Mouse (Mus musculus): ENCODE measurements at regions not wholly inside any gene's neighbourhood (a gene's known extent, or its start where the extent isn't known, plus 50 kb on each side); places are given as distances from the start of the nearest gene placed in this dataset.

DNA sequence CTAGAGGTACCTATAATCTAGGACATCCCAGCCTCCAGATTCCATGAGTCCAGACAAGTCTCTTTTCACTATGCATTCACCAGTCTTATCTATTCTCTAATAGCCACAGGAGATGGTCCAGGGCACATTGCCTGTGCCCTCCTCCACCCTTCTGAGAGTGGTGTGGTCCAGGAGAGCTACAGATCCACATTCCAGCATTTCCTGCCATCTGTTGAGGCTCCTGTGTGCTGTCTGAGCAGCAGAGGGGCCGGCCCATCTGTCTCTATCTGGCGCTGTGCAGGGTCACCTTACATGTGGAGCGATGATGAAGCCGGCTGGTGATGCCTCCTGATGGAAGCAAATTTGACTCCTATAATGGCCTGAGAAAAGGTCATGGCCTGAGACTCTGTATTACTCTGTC is 263.9 kb upstream of the Rpl38 start:
- Histone ChIP-seq H3K9me3 (replicated peaks) (no peaks in the 10 kb centered on the region), H3K4me1 (peaks cover 15% of the 10 kb centered on the region), H3K4me3 (no peak overlapping the region), H3K27ac (no peak overlapping the region), H3K9ac (no peak overlapping the region), H3K4me2 (no peak overlapping the region), H3K36me3 (ENCODE audit: poor library complexity, severe bottlenecking) (no peaks in the 10 kb centered on the region), H3K27me3 (no peaks in the 10 kb centered on the region)
- 71% methylated on average over 4 of the region's 4 CpGs for WGBS
- ATAC-seq: no peak

DNA sequence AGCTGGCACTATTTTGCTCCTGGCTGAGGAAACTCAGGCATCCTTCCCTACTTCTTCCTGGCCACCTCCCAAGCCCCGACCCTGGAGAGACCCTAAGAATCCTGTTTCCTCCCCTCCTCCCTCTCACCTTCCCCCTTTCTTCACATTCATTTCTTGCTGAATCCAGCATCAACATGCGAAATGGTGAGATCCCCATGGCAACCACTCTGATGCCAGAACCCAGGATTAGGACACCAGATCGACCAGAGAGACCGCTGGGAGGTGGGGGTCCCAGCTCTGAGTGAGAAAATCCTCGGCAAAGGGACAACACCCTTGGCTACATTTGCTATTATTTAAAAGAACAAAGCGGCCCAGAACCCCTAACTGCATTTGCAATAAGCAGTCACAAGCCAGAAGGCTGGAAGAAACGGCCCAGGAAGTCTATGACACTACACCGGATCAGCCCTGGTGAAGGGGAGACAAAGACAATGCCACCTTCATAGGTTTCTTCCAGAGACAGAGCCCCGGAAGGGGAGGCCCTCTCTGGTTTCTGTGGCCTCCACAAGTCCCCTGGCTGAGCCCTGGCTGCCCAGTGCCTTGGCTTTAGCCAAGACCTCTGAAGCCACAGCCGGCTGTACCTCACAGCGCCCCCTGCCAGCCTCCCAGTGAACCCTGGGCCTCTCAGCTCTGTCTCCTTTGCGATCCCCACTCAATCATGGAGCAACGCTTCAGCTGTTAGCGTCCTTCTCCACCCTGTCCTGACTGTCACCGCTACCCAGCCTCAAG is 265.6 kb upstream of the Rpl38 start:
- Histone ChIP-seq H3K36me3 (ENCODE audit: poor library complexity, severe bottlenecking) (no peaks in the 10 kb centered on the region), H3K4me2 (0 out of 2 replicates have a peak overlapping the region, but pooled peaks have one; percentile 2), H3K4me3 (no peak overlapping the region), H3K27me3 (no peaks in the 10 kb centered on the region), H3K9ac (no peak overlapping the region), H3K27ac (peak overlapping the region; percentile 52), H3K4me1 (peaks cover 15% of the 10 kb centered on the region), H3K9me3 (replicated peaks) (no peaks in the 10 kb centered on the region)
- 17% methylated on average over 15 of the region's 15 CpGs for WGBS
- peak; percentile 66 for ATAC-seq

DNA sequence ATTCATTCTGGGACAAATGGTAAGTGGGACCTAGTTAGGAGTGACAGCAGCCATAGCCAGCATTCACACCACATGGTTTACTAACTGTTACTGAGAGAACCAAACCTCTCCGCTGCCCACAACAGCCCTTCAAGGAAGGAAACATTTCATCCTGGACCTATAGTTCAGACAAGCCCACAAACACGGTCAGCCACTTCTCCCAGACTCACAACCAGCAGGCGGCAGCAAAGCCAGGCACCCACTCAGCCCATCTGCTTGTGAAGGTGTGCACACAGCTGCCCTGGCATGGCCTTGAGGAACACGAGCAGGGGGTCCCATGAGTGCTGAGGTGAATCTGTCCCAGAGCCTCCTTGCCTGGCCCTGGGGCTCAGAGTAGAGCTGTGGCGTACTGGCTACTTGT is 267.6 kb upstream of the Rpl38 start:
- Histone ChIP-seq H3K4me2 (no peak overlapping the region), H3K27me3 (no peaks in the 10 kb centered on the region), H3K9me3 (replicated peaks) (no peaks in the 10 kb centered on the region), H3K4me3 (no peak overlapping the region), H3K36me3 (ENCODE audit: poor library complexity, severe bottlenecking) (no peaks in the 10 kb centered on the region), H3K4me1 (peaks cover 15% of the 10 kb centered on the region), H3K9ac (no peak overlapping the region), H3K27ac (no peak overlapping the region)
- ATAC-seq: no peak
- 73% methylated on average over 5 of the region's 5 CpGs for WGBS

DNA sequence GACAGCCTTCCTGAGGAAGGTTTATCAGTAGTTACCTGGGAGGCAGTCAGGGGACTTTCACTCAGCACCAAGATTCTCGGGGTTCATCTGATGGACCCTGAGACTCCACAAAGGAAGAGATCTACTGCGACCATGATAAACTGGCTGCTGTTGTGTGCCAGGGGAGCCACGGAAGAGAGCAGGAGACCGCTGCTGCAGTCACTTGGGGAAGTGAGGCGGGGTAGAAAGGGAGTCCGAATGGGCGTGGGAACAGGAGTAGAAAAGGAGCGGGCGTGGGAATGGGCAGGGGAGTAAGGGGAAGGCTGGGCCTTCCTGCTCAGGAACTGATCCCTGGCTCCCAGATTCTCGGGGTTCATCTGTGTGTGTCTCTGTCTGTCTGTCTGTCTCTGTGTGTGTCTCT is 276.2 kb upstream of the Rpl38 start:
- WGBS: 79% methylated on average over 10 of the region's 10 CpGs
- Histone ChIP-seq H3K27me3 (no peaks in the 10 kb centered on the region), H3K4me1 (no peaks in the 10 kb centered on the region), H3K9me3 (replicated peaks) (no peaks in the 10 kb centered on the region), H3K4me2 (no peak overlapping the region), H3K36me3 (ENCODE audit: poor library complexity, severe bottlenecking) (no peaks in the 10 kb centered on the region), H3K4me3 (no peak overlapping the region), H3K9ac (no peak overlapping the region), H3K27ac (no peak overlapping the region)
- ATAC-seq: no peak

DNA sequence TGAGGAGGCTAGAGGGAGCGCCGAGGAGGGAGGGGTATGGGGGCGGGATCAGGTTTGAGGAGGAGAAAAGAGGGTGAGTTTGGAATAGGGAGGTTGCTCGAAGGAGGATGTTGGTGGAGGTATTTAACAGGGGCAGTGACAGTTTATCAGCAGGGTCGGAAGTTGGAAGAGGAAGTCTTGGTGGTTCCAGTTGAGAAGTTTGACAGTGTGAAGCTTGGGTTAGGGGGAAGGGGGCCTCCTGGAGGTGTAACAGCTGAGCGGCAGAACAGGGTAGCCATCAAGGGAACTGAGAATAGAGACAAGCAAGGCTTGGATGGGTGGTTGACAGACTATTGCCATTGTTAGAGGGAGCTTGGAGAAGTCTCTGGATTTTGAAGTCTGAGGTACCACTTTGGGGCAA is 276.8 kb upstream of the Rpl38 start:
- WGBS: 84% methylated on average over 6 of the region's 6 CpGs
- Histone ChIP-seq H3K36me3 (ENCODE audit: poor library complexity, severe bottlenecking) (no peaks in the 10 kb centered on the region), H3K9me3 (replicated peaks) (no peaks in the 10 kb centered on the region), H3K27ac (no peak overlapping the region), H3K4me1 (no peaks in the 10 kb centered on the region), H3K4me2 (no peak overlapping the region), H3K4me3 (no peak overlapping the region), H3K9ac (no peak overlapping the region), H3K27me3 (no peaks in the 10 kb centered on the region)
- no peak for ATAC-seq

DNA sequence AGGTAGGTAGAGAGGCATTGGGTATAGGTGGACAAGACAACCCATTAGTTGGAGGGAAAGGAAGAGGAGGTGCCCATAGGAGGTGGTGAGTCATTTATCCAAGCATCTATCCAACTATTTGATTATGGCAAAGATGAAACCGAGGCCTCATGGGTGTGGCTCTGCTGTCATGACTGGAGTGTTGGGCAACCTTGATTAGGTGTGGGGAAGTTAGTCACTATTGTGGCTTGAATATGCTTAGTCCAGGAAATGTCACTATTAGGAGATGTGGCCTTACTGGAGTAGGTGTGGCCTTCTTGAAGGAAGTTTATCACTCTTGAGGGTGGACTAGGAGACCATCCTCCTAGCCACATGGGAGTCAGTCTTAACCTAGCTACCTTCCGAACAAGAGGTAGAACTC is 281.2 kb upstream of the Rpl38 start:
- WGBS: 94% methylated on average over 2 of the region's 2 CpGs
- no peak overlapping the region for H3K4me3 ChIP-seq
- H3K9ac ChIP-seq: no peak overlapping the region
- no peaks in the 10 kb centered on the region for H3K4me1 ChIP-seq
- no peaks in the 10 kb centered on the region for H3K36me3 ChIP-seq (ENCODE audit: poor library complexity, severe bottlenecking)
- ATAC-seq: no peak
- H3K9me3 ChIP-seq (replicated peaks): no peaks in the 10 kb centered on the region
- no peaks in the 10 kb centered on the region for H3K27me3 ChIP-seq
- no peak overlapping the region for H3K4me2 ChIP-seq
- H3K27ac ChIP-seq: no peak overlapping the region

DNA sequence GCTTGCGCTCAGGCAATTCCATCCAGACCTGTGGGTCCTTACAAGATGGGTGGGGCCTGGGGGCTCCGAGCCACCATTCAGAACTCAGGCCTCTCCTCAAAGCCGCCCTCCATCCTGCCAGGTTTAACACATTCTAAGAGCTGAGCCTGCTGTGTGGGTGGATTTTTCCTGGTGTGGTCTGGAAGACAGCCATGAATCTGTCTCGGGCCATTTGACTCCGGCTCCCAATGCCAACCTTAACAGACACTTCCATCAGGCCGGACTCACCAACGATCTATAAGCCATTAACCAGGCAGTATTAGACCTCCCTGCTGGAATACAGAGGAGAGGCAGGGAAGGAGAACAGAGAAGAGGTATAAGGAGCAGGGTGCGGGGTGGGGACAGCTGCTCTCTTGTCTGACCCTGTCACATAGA is 288.9 kb upstream of the Rpl38 start:
- Histone ChIP-seq H3K27me3 (no peaks in the 10 kb centered on the region), H3K4me1 (peaks cover 27% of the 10 kb centered on the region), H3K4me3 (no peak overlapping the region), H3K27ac (no peak overlapping the region), H3K4me2 (no peak overlapping the region), H3K9me3 (replicated peaks) (no peaks in the 10 kb centered on the region), H3K9ac (no peak overlapping the region), H3K36me3 (ENCODE audit: poor library complexity, severe bottlenecking) (no peaks in the 10 kb centered on the region)
- 70% methylated on average over 8 of the region's 8 CpGs for WGBS
- ATAC-seq: no peak

DNA sequence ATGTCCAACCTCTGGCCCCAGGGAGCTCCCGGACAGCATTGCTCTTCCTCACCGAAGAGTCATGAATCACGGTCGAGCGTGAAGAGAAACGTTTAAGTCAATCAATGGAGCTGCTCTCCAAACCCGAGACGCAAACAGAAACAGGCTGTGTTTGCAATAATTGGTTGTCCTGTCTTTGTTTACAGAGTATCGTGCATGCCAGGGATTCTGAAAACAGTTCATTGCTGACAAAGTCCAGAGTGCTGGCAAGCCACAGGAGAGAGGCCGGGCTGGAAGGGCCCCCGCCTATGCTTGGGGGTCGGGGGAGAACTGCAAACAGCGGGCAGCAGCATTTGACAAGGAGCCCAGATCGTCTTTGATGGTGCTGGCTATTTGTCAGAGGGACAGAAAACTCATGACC is 292.4 kb upstream of the Rpl38 start:
- Histone ChIP-seq H3K4me3 (no peak overlapping the region), H3K9me3 (replicated peaks) (no peaks in the 10 kb centered on the region), H3K4me1 (peaks cover 28% of the 10 kb centered on the region), H3K27ac (no peak overlapping the region), H3K4me2 (no peak overlapping the region; the same call in 1 of the 2 replicates), H3K36me3 (ENCODE audit: poor library complexity, severe bottlenecking) (no peaks in the 10 kb centered on the region), H3K9ac (no peak overlapping the region), H3K27me3 (no peaks in the 10 kb centered on the region)
- WGBS: 41% methylated on average over 14 of the region's 14 CpGs
- ATAC-seq: no peak

DNA sequence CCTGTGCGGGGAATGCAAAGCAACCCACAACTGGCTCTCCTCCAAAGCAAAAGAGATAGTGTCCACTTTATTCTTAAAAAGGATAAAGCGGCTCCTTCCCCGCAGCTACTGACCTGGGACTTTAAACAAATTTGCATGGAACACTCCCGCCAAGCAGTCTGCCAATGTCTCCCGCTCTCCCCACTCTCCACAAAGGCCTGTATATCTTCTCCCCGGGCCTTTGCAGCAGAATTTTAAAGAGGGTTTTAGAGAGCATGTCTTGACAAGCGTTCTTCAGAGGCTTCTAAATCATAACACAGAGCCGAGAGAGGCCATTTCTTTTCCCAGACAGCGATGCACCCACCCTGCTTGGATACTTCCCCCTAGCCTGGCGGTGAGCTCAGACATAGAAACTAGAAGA is 297.6 kb upstream of the Rpl38 start:
- Histone ChIP-seq H3K4me2 (no peak overlapping the region), H3K9me3 (replicated peaks) (no peaks in the 10 kb centered on the region), H3K27me3 (0 out of 2 replicates have a peak, but pooled peaks cover 2% of the 10 kb centered on the region), H3K4me3 (no peak overlapping the region), H3K4me1 (peaks cover 18% of the 10 kb centered on the region), H3K36me3 (ENCODE audit: poor library complexity, severe bottlenecking) (no peaks in the 10 kb centered on the region), H3K27ac (no peak overlapping the region), H3K9ac (no peak overlapping the region)
- WGBS: 34% methylated on average over 10 of the region's 10 CpGs
- no peak for ATAC-seq

DNA sequence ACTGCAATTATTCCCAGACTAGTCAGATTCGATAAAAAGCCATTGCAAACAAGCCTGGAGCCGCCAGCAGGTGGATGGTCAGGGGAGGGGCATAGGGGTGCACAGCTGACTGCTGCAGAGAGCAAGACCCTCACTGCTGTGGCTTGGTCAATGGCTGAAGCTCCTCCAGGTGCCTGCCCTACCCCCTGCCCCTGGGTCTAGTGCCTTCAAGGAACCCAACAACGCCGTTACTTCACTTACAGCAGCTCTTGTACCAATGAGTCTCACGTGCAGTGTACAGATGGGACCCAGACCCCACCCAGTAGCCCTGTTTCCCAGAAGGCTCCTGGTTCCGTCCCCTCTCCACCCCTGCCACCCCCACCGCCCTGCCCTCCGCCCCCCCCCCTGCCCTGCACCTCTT is 300.5 kb upstream of the Rpl38 start:
- ATAC-seq: no peak

DNA sequence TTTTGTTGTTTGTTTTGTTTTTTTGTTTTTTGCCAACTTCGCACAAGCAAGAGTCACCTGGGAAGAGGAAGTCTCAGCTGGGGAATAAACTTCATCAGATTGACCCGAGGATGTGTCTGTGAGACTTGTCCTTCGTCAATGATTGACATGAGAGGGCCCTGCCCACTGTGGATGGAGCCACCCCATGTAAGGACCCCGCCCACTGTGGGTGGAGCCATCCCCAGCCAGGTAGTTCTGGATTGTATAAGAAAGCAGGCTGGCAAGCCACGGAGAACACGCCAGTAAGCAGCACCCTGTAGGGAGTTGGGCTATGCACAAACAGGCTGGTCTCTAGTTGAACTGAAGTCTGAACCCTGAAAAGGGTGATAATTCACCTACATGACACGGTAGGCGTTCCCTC is 294.1 kb upstream of the Sdk2 start:
- 85% methylated on average over 8 of the region's 8 CpGs for WGBS
- Histone ChIP-seq H3K9me3 (replicated peaks) (no peaks in the 10 kb centered on the region), H3K36me3 (ENCODE audit: poor library complexity, severe bottlenecking) (no peaks in the 10 kb centered on the region), H3K27ac (no peak overlapping the region), H3K4me2 (no peak overlapping the region), H3K27me3 (0 out of 2 replicates have a peak, but pooled peaks cover 2% of the 10 kb centered on the region), H3K4me3 (no peak overlapping the region), H3K4me1 (no peaks in the 10 kb centered on the region), H3K9ac (no peak overlapping the region)
- no peak for ATAC-seq

More for the DNA sequence above, 300.5 kb upstream of the Rpl38 start:
- H3K36me3 ChIP-seq (ENCODE audit: poor library complexity, severe bottlenecking): no peaks in the 10 kb centered on the region
- H3K4me3 ChIP-seq: no peak overlapping the region
- H3K9ac ChIP-seq: no peak overlapping the region
- H3K27me3 ChIP-seq: 0 out of 2 replicates have a peak, but pooled peaks cover 2% of the 10 kb centered on the region
- WGBS: 87% methylated on average over 8 of the region's 8 CpGs
- no peak overlapping the region for H3K4me2 ChIP-seq
- H3K9me3 ChIP-seq (replicated peaks): no peaks in the 10 kb centered on the region
- peaks cover 8% of the 10 kb centered on the region; the same call in 1 of the 2 replicates for H3K4me1 ChIP-seq
- no peak overlapping the region for H3K27ac ChIP-seq

DNA sequence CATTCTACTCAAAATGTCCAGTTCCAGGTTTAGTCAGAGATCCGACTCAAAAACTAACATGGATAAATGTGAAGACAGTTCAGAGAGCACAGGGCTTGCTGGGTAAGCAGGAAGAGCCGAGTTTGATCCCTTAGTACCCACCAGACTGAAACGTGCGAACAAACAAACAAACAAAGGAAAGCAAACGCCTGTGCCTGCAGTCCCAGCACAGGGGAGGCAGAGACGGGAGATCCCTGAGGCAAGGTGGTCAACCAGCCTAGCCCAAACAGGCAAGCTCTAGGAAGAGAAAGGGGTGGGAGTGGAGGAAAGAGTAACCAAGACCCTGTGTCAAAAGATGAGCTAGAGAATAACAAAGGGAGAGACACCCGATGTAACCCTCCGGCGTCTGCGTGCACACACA is 293.5 kb upstream of the Sdk2 start:
- Histone ChIP-seq H3K27me3 (no peaks in the 10 kb centered on the region), H3K9ac (no peak overlapping the region), H3K9me3 (replicated peaks) (no peaks in the 10 kb centered on the region), H3K27ac (no peak overlapping the region), H3K36me3 (ENCODE audit: poor library complexity, severe bottlenecking) (no peaks in the 10 kb centered on the region), H3K4me3 (no peak overlapping the region), H3K4me2 (no peak overlapping the region), H3K4me1 (no peaks in the 10 kb centered on the region)
- ATAC-seq: no peak
- WGBS: 88% methylated on average over 10 of the region's 10 CpGs
